12 mouse cellular contexts compared by ENCODE assay signal in genomic region chr4:63782970-63783613, GRCm38 (mm10). TPM values are rescaled to one million over a fixed set of nuclear protein-coding genes. Genes with fewer than 3 reads are reported as not detected.
DNase-seq lines count a peak whose midpoint lies in the region; ATAC-seq and TF ChIP-seq lines count a peak whose summit lies in the region.
"Had no signal": no experiment of that assay in that cellular context is flagged by ENCODE, and none has a peak within 500 bp of the region (broad histone marks: within the 10 kb centered on the region; RNA-seq: fewer than 3 reads in every experiment).

No protein-coding gene starts in this region.

- no peaks in the 10 kb centered on the region for H3K36me3 ChIP-seq in hindbrain, embryonic 16.5 days (ENCODE audit: control insufficient read depth, insufficient read depth, low read length)
- no peaks in the 10 kb centered on the region for H3K36me3 ChIP-seq in hindbrain, embryonic 12.5 days
- no peaks in the 10 kb centered on the region for H3K36me3 ChIP-seq in stomach, postnatal 0 days (ENCODE audit: control insufficient read depth, insufficient read depth, low read length)
- no peaks in the 10 kb centered on the region for H3K36me3 ChIP-seq in heart, embryonic 12.5 days
- H3K36me3 ChIP-seq: limb, embryonic 12.5 days had no signal

- no peak for TF ChIP-seq EP300 in stomach, postnatal 0 days (optimal IDR thresholded peaks at IDR 0.05)

- no peaks in the 10 kb centered on the region for H3K27me3 ChIP-seq in hindbrain, embryonic 16.5 days (replicated peaks; ENCODE audit: control insufficient read depth, insufficient read depth, low read length)
- H3K27me3 ChIP-seq in hindbrain, embryonic 12.5 days = no peaks in the 10 kb centered on the region
- no peaks in the 10 kb centered on the region for H3K27me3 ChIP-seq in stomach, postnatal 0 days (ENCODE audit: control insufficient read depth, insufficient read depth, low read length)
- no peaks in the 10 kb centered on the region for H3K27me3 ChIP-seq in heart, embryonic 12.5 days (replicated peaks)
- H3K27me3 ChIP-seq: limb, embryonic 12.5 days had no signal

- no peak overlapping the region for H3K9ac ChIP-seq in hindbrain, embryonic 16.5 days (ENCODE audit: low read depth, low read length)
- no peak overlapping the region for H3K9ac ChIP-seq in hindbrain, embryonic 12.5 days
- H3K9ac ChIP-seq in stomach, postnatal 0 days (ENCODE audit: low read length) = no peak overlapping the region
- no peak overlapping the region for H3K9ac ChIP-seq in heart, embryonic 12.5 days
- H3K9ac ChIP-seq: limb, embryonic 12.5 days had no signal

- 77% methylated on average over 7 of the region's 7 CpGs for WGBS in hindbrain, embryonic 16.5 days
- 82% methylated on average over 7 of the region's 7 CpGs for WGBS in hindbrain, embryonic 12.5 days
- WGBS in stomach, postnatal 0 days = 61% methylated on average over 7 of the region's 7 CpGs
- WGBS in heart, embryonic 12.5 days = 67% methylated on average over 7 of the region's 7 CpGs

- H3K4me2 ChIP-seq in hindbrain, embryonic 16.5 days (ENCODE audit: low read length) = no peak overlapping the region
- no peak overlapping the region for H3K4me2 ChIP-seq in hindbrain, embryonic 12.5 days (replicated peaks)
- no peak overlapping the region for H3K4me2 ChIP-seq in stomach, postnatal 0 days (replicated peaks; ENCODE audit: low read depth)
- H3K4me2 ChIP-seq in heart, embryonic 12.5 days = no peak overlapping the region
- H3K4me2 ChIP-seq: limb, embryonic 12.5 days had no signal

- TF ChIP-seq CTCF in stomach, postnatal 0 days (IDR thresholded peaks at IDR 0.05; ENCODE audit: low read depth) = peak; percentile 59

- H3K27ac ChIP-seq in hindbrain, embryonic 16.5 days (ENCODE audit: low read depth, low read length) = no peak overlapping the region
- no peak overlapping the region for H3K27ac ChIP-seq in hindbrain, embryonic 12.5 days
- H3K27ac ChIP-seq in stomach, postnatal 0 days (replicated peaks) = no peak overlapping the region
- no peak overlapping the region for H3K27ac ChIP-seq in heart, embryonic 12.5 days (ENCODE audit: poor library complexity, severe bottlenecking)
- H3K27ac ChIP-seq: limb, embryonic 12.5 days had no signal

- H3K9me3 ChIP-seq in hindbrain, embryonic 16.5 days (ENCODE audit: control insufficient read depth, low read length) = no peaks in the 10 kb centered on the region
- H3K9me3 ChIP-seq in hindbrain, embryonic 12.5 days (replicated peaks) = no peaks in the 10 kb centered on the region
- H3K9me3 ChIP-seq in stomach, postnatal 0 days (ENCODE audit: control insufficient read depth, low read length) = no peaks in the 10 kb centered on the region
- H3K9me3 ChIP-seq in heart, embryonic 12.5 days (replicated peaks) = no peaks in the 10 kb centered on the region
- H3K9me3 ChIP-seq: limb, embryonic 12.5 days had no signal

- peak; percentile 4 for DNase-seq in retina, postnatal 1 day
- no peak for DNase-seq in retina, embryonic 14.5 days (ENCODE audit: low spot score)
- DNase-seq in kidney, adult 18-20 months = peak; percentile 7
- DNase-seq in stomach, postnatal 0 days (ENCODE audit: low spot score) = no peak
- no peak for DNase-seq in embryo, embryonic 10.5 days (ENCODE audit: low spot score)
- DNase-seq: cerebellum, adult 8-10 months; spleen, adult 18-20 months; thymus, postnatal 14 days had no signal

- H3K4me3 ChIP-seq in hindbrain, embryonic 16.5 days (ENCODE audit: low read length) = no peak overlapping the region
- no peak overlapping the region for H3K4me3 ChIP-seq in hindbrain, embryonic 12.5 days
- no peak overlapping the region for H3K4me3 ChIP-seq in stomach, postnatal 0 days (ENCODE audit: low read depth, low read length)
- H3K4me3 ChIP-seq in heart, embryonic 12.5 days = no peak overlapping the region
- H3K4me3 ChIP-seq: limb, embryonic 12.5 days had no signal

- ATAC-seq in hindbrain, embryonic 16.5 days = peak; percentile 64; the same call in 1 of the 2 replicates
- ATAC-seq in hindbrain, embryonic 12.5 days (ENCODE audit: low FRiP score) = no peak
- ATAC-seq in stomach, postnatal 0 days (ENCODE audit: low FRiP score, low TSS enrichment) = no peak
- no peak for ATAC-seq in heart, embryonic 12.5 days (ENCODE audit: insufficient number of reproducible peaks, low FRiP score)

- no peaks in the 10 kb centered on the region for H3K4me1 ChIP-seq in hindbrain, embryonic 16.5 days (ENCODE audit: control insufficient read depth, insufficient read depth, low read depth, low read length)
- H3K4me1 ChIP-seq in hindbrain, embryonic 12.5 days = no peaks in the 10 kb centered on the region
- no peaks in the 10 kb centered on the region for H3K4me1 ChIP-seq in stomach, postnatal 0 days (replicated peaks; ENCODE audit: control insufficient read depth, insufficient read depth)
- no peaks in the 10 kb centered on the region for H3K4me1 ChIP-seq in heart, embryonic 12.5 days (replicated peaks)
- H3K4me1 ChIP-seq: limb, embryonic 12.5 days had no signal

RNA-seq across cellular contexts. Expression of gene Tnfsf15, which starts 38.2 kb away (rescaled TPM):
- not detected in 2 replicates for polyA plus RNA-seq in hindbrain, embryonic 16.5 days (2015; fragmentation: Nextera tagmentation; extraction: Ambion mirVana)
- 0.06 and 0.09 TPM in 2 replicates for polyA plus RNA-seq in hindbrain, embryonic 12.5 days (2016; fragmentation: Nextera tagmentation; extraction: Ambion mirVana)
- 0.04 and 0.18 TPM in 2 replicates for polyA plus RNA-seq in stomach, postnatal 0 days (2015; fragmentation: Nextera tagmentation; extraction: Ambion mirVana)
- 0.09 TPM in 2 replicates for polyA plus RNA-seq in heart, embryonic 12.5 days (2016; fragmentation: Nextera tagmentation; extraction: Ambion mirVana)
- polyA plus RNA-seq: limb, embryonic 12.5 days had no signal

Comparison
In these comparisons a context has a peak if more than half of its experiments do, and no peak if none do; other contexts are left out.
1. DNase-seq: peak in retina, postnatal 1 day (single experiment) and kidney, adult 18-20 months (single experiment); none in retina, embryonic 14.5 days (single experiment), stomach, postnatal 0 days (single experiment) and embryo, embryonic 10.5 days (single experiment).